Mouse (Mus musculus): ENCODE data around the gene Pip5k1b. TPM values are rescaled to one million over a fixed set of nuclear protein-coding genes. Genes with fewer than 3 reads are reported as not detected.

The Pip5k1b gene
- total RNA-seq, 2 experiments from 2014 or later = 23.4 to 24.9 TPM

- DNase-seq = no peak
- intact Hi-C loops (cut with DNase I) = no loop called here
Measured at GRCm38 (mm10) chr19:24317038-24317591, 238.6 kb downstream of the Pip5k1b start.

GRCm38 (mm10) chr19:24316060-24316725, 239.5 kb downstream of the Pip5k1b start:
- intact Hi-C loops (cut with DNase I) = no loop called here
- no peak for DNase-seq

GRCm38 (mm10) chr19:24315234-24315633, 240.4 kb downstream of the Pip5k1b start:
- intact Hi-C loops (cut with DNase I) = no loop called here
- no peak for DNase-seq

GRCm38 (mm10) chr19:24314676-24315075, 241.0 kb downstream of the Pip5k1b start:
- intact Hi-C loops (cut with DNase I) = no loop called here
- no peak for DNase-seq

- intact Hi-C loops (cut with DNase I) = no loop called here
- no peak for DNase-seq
Measured at GRCm38 (mm10) chr19:24312556-24313342, 242.9 kb downstream of the Pip5k1b start.

GRCm38 (mm10) chr19:24312046-24312445, 243.6 kb downstream of the Pip5k1b start:
- intact Hi-C loops (cut with DNase I) = no loop called here
- DNase-seq = no peak

GRCm38 (mm10) chr19:24308305-24308705, 247.4 kb downstream of the Pip5k1b start:
- intact Hi-C loops (cut with DNase I) = loop anchor here (5.0 kb wide), 1 partner anchor 144 kb away; no protein-coding TSS in a partner anchor
- DNase-seq = peak; percentile 52 to 65

DNA sequence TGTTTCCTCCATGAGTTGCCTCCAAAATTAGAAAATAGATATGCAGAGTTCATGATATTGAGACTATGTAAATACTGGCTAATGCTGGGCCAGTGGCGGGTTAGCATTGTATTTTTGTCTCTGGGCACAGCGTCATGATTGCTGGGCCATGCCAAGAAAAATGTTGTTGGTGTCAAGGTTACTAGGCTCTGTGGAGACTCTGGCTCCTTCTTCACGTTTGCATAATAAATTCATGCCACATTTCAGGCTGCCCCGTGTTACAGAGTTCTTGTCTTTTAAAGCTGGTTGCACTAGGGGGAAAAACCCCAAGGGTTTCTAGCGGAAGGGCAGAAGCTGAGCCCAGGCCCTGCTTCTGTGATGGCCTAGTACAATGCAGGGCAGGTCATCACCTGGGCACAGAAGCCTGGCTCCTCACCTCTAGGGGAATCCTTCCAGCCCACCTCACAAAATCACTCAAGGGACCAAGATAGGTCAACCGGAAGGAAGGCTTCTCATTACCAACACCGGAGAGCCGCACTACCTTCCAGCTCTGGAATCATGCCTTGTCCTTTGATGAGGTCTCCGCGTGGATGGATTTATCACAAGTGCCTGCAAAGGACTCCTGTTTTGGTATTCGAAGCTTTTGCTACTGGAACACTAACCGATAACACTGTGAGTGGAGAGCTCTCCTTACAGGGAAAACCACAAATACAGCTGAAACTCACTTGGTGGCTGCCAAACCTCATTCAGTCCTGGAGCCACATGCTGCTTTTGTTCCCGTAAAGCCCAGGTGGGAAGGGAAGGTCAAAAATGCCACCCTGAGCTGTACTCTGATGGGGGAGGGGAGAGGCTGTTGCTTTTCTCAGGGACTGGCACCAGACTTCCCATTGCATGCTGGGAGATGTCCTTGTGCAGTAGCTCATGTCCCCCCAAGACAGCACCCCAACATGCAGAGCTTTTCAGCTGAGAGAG, 248.1 kb downstream of the Pip5k1b start:
- DNase-seq = peak; percentile 21 to 45

GRCm38 (mm10) chr19:24306351-24306750, 249.3 kb downstream of the Pip5k1b start:
- intact Hi-C loops (cut with DNase I) = loop anchor here (5.0 kb wide), 1 partner anchor 146 kb away; no protein-coding TSS in a partner anchor
- no peak for DNase-seq

More for the DNA sequence above, 248.1 kb downstream of the Pip5k1b start:
- intact Hi-C loops (cut with DNase I) = loop anchor here (5.0 kb wide), 1 partner anchor 145 kb away; no protein-coding TSS in a partner anchor

- DNase-seq = no peak
- intact Hi-C loops (cut with DNase I) = loop anchor here (5.0 kb wide), 5 partner anchors 175 to 570 kb away; partner anchors contain the start of genes Fam122a and Pip5k1b
Measured at GRCm38 (mm10) chr19:24302198-24302597, 253.5 kb downstream of the Pip5k1b start.

- intact Hi-C loops (cut with DNase I) = loop anchor here (5.0 kb wide), 5 partner anchors 176 to 571 kb away; partner anchors contain the start of genes Fam122a and Pip5k1b
- no peak for DNase-seq
Measured at GRCm38 (mm10) chr19:24301768-24302148, 253.9 kb downstream of the Pip5k1b start.

DNA sequence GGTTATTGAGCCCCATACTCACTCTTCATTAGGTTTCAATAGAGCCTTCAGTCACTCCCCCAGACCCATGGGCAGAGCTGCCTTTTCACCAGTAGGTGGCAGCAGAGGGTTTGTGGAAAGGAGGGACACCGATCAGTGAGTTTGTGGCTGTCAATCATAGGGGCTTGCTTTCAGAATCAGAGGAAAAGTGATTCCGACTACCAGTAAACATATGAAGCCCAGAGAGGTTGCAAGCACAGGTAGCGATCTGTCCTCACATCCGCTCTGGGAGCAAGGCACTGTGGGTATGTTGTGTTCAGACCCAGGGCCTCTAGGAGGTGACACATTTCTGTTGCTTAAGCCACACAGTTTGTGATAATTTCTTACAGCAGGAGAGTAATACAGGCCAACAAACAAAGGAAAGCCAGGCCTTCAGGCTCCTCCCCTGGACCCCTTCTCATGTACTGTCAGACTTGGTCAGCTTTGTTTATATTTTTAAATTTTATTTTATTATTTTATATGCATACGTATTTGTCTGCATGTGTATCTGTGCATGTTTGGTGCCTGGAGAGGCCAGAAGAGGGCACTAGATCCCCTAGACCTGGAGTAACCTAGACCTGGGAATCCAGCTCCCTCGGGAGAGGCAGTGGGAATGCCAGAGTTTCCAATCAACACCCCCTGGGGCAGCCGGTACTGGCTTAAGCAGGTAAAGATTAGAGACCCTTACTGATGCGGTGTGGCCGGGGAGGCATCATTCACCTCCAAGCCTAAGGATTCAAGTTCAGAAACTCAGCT, 254.5 kb downstream of the Pip5k1b start:
- intact Hi-C loops (cut with DNase I) = loop anchor here (5.0 kb wide), 5 partner anchors 176 to 571 kb away; partner anchors contain the start of genes Fam122a and Pip5k1b

GRCm38 (mm10) chr19:24293537-24293936, 262.1 kb downstream of the Pip5k1b start:
- intact Hi-C loops (cut with DNase I) = no loop called here
- no peak for DNase-seq

More for the DNA sequence above, 254.5 kb downstream of the Pip5k1b start:
- DNase-seq = peak; percentile 68 to 86

GRCm38 (mm10) chr19:24284187-24284586, 271.5 kb downstream of the Pip5k1b start:
- DNase-seq = peak; percentile 36 to 68
- intact Hi-C loops (cut with DNase I) = loop anchor here (5.0 kb wide), 1 partner anchor 597 kb away; the partner anchor contains the start of gene Ptar1

DNA sequence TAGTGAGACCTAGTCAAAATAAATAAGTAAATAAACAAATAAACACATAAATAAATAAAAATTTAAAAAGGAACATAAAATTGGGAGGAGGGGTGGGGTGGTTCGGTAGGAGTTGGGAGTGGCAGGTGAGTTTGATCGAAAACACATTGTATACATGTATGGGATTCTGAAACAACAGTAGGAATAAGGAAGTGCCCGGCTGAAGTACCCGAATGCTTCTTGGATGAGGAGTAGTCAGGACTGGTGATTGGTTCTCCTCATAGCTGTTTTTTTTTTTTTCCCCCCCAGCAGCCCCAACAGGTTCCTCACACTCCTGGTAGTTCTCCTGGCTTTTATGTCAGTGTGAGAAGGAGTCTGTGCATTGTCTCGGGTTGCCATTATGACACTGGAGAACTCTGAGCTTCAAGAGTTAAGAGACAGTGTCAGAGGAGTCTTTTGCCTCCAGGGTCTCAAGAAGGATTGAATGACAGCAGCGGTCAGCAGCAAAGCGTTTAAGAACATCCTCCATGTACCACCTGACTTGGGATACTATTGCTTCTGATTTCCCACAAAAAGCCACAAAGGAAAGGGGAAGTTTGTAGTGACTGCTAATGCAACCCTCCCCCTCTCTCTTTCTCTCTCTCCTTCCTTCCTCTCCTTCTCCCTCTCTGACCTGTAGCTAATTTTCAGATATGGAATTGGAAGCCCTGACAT, 274.2 kb downstream of the Pip5k1b start:
- intact Hi-C loops (cut with DNase I) = loop anchor here (5.0 kb wide), 1 partner anchor 594 kb away; the partner anchor contains the start of gene Ptar1
- DNase-seq = no peak

GRCm38 (mm10) chr19:24280601-24281228, 275.0 kb downstream of the Pip5k1b start, which contains the start of gene Fxn:
TSS of gene Fxn (minus strand) at chr19:24280605.
- intact Hi-C loops (cut with DNase I) = loop anchor here (5.0 kb wide), 1 partner anchor 593 kb away; the partner anchor contains the start of gene Ptar1
- DNase-seq = no peak

Measured in heart, postnatal 14 days (tissue).